Mouse (Mus musculus): ENCODE data around the gene Ugt1a8. TPM values are rescaled to one million over a fixed set of nuclear protein-coding genes. Genes with fewer than 3 reads are reported as not detected.

The Ugt1a8 gene
- polyA plus RNA-seq (2015; fragmentation: Nextera tagmentation; extraction: Ambion mirVana): not detected in 2 replicates

DNA sequence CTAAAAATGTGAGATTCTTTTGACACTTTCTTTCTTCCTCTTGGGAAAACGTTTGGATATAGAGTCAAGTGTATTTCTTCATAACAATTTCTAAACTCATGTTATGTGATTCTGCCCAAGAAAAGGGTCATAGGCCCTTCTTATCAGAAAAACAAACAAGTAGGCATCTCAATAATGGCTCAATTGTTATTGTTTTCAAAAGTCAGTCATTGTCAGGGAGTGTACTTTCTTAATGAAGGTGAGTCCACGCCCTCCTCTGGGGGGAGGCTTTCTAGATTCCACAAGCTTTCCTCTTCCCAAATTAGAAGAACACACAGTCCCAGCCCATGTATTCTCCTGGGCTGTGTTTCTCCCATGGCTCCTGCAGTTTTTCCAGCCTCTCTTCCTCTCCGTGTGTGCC, at the start of gene Ugt1a8:
Ugt1a8 (plus strand) TSS at position 301 of the 400 bp plus-strand sequence.

DNA sequence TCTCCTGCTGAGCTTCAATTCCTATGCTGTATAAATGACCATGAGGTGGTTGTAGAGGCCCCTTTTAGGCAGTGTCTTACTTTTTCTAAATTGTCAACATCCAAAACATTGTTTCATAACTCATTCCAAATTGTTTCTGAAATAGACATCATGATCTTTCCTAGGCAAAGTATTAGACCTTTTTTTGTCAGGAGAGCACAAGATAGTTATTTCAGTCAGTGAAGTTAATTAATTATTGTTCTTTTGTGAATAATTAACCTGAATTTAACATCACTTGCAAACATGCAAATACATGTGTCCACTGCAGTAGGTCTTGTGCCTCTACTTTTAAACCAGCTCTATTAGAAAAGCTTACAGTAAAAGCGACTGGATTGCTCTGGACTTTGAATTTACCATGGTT, 32.5 kb upstream of the Ugt1a8 start, which contains the start of gene Ugt1a10:
Ugt1a10 (plus strand) TSS at position 301 of the 400 bp plus-strand sequence.

DNA sequence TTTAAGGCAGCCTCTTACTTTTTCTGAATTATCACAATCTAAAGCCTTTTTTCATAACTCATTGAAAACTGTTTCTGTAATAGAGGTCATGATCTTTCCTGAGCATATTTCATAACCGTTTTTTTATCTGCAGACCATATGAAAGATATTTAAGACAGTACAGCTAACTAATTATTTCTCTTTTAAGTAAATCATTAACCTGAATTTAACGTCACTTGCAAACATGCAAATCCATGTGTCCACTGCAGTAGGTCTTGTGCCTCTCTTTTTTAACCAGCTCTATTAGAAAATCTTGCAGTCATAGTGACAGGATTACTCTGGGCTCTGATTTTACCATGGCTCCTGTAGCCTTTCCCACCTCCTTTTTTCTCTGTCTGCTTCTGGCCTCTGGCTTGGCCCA, 17.1 kb upstream of the Ugt1a8 start, which contains the start of gene Ugt1a9:
Ugt1a9 (plus strand) TSS at position 306 of the 400 bp plus-strand sequence.

DNA sequence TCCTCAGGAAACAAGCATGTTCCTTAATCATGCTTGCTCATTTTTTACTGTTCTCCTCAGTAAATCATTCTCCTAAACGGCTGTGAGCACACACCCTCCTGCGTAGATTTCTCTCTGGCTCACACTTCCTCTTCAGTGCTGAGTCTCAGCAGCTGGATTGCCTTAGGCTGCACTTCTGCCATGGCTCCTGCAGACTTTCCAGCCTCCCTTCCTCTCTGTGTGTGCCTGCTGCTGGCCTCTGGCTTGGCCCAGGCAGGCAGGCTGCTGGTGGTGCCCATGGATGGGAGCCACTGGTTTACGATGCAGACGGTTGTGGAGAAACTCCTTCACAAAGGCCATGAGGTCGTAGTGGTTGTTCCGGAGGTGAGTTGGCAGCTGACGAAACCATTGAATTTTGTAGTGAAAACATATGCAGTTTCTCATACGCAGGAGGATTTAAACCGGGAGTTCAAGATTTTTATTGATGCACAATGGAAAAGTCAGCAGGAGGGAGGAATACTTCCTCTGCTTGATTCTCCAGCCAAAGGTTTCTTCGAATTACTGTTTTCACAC, 7.4 kb downstream of the Ugt1a8 start, which contains the start of gene Ugt1a7c:
Ugt1a7c (plus strand) TSS at position 122 of the 552 bp plus-strand sequence.

DNA sequence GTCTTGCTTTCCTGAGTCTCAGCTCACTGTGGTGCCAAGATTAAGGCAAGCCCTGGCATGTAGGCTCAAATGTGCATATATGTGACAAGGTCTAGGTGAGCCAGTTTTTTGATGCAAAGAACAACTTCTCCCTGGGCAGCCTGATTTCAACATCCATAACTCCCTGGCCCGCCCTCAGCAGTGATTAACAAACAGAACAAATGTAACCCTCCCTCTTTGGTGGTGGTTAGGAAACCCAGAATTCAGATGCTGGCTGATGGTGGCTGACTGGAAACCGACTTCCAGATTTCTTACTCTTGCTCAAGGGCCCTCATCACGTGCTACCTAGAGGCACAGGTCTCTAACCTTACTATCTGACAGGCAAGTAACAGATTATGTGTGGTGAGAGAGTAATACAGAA, 15.4 kb downstream of the Ugt1a8 start, which contains the start of gene Ugt1a6b:
Ugt1a6b (plus strand) TSS at position 234 of the 400 bp plus-strand sequence.

DNA sequence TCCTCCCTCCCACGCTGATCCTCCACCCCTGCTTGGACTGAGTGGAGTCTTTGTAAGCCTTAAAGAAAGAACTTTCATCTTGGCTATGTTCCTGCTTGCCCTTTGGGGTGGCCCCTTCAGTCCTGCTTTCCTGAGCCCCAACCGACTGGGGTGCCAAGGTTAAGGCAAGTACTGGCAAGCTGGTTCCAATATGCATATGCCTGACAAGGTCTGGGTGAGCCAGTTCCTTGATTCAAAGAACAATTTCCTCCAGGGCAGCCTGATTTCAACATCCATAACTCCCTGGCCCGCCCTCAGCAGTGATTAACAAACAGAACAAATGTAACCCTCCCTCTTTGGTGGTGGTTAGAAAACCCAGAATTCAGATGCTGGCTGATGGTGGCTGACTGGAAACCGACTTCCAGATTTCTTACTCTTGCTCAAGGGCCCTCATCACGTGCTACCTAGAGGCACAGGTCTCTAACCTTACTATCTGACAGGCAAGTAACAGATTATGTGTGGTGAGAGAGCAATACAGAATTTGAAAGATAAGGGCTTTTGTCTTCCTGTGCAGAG, 46.9 kb downstream of the Ugt1a8 start, which contains the start of gene Ugt1a6a:
Ugt1a6a (plus strand) TSS at position 353 of the 555 bp plus-strand sequence.

DNA sequence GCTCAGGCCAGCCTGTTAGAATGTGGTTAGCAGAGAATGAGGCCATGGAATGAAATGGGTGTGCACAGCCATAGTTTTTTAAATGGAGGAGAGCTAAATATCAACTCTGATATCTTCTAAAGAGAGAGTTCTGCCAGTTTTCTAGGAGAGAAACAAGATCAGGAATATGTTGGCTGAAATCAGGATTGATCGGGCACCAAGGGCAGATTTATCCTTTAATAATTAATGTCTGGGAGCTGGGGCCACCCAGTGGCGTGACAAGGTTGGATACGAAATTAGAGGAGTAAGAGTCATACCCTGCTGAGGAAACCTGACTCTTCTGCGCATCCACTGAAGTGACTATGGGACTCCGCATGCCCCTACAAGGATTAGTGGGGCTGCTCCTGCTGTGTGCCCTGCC, 78.1 kb downstream of the Ugt1a8 start, which contains the start of gene Ugt1a5:
Ugt1a5 (plus strand) TSS at position 302 of the 400 bp plus-strand sequence.

DNA sequence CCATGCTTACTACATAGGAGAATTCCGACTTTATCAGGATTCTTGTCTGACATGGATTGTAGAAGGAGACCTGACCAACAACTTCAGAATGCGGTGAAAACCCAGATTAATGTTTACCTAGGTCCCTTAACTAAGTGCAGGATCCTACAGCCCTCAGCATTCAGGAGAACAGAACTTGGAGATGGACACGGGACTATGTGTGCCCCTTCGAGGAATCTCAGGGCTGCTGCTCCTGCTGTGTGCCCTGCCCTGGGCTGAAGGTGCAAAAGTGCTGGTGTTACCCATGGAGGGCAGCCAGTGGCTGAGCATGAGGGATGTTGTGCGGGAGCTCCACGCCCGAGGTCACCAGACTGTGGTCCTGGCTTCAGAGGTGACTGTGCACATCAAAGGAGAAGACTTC, 112.8 kb downstream of the Ugt1a8 start, which contains the start of gene Ugt1a2:
Ugt1a2 (plus strand) TSS at position 146 of the 400 bp plus-strand sequence.

DNA sequence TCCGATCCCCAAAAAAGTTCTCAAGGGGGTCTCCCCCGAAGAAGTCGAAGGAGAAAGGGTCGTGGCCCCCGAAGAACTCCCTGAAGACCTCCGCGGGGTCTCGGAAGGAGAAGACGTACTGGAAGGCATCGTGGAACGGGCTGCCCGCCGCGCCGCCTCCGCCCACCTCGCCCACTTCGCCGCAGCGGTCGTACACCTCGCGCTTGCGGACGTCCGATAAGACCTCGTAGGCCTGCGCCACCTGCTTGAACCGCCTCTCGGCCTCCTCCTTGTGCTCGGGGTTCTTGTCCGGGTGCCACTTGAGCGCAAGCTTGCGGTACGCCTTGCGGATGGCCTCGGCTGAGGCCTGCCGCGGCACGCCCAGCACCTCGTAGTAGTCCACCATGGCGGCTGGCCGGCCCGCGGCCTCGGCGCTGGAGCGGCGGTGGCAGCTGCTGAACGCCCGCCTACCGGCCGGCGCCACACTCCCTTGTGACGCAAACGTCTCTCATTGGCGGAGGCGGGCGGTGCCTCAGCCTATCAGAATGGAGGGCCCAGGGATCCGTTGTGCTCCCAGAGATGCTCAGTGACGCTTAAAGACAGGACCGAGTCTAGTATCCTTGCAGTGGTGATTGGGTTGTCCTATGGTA, 117.8 kb downstream of the Ugt1a8 start, which contains the start of gene Dnajb3:
Dnajb3 (minus strand) TSS at position 489 of the 629 bp plus-strand sequence.

DNA sequence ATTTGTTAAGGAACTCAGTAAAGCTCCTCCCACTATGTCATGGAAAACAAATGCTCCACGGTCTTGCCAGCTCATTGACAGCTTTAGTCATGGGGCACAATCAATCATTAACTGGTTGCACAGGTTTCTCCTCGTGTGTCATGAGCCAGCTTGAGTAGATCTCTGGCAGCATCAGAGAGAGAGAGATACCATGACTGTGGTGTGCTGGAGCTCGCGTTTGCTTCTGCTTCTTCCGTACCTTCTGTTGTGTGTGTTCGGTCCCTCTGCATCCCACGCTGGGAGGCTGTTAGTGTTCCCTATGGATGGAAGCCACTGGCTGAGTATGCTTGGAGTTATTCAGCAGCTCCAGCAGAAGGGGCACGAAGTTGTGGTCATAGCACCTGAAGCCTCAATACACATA, 124.2 kb downstream of the Ugt1a8 start, which contains the start of gene Ugt1a1:
Ugt1a1 (plus strand) TSS at position 148 of the 400 bp plus-strand sequence.

DNA sequence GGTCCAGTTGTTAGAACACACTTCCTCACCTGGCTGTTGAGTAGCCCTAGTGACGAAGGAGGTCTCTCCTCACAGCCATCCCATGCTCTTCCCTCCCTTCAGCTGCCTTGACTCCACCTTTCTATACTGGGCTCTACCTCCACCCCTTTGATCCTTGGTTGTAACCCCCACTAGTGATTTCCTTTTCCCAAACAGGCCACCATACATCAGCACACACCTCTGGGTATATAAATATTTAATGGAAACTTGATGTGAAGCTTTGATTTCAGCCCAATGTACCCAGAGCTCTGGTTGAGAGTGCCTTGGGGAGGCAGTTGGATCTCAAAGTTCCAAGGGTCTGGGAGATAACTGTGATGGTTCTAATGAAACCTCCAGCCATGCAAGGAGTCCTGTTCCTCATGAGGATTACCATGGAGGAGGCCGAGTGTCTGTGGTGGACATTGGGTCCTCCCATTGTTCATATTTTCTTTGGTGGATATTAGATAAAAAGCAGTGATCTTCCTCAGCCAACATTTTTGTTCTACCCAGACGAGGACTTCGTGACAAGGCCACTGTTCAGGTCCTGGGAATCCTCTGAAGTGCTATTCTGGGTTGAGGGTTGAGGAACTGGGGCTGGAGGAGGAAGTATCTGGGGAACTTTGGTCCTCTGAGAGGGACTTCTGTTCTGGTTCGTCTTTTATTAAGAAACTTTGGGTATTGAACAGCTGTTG, 139.2 kb downstream of the Ugt1a8 start, which contains the start of gene Mroh2a:
Mroh2a (plus strand) TSS at position 317 of the 710 bp plus-strand sequence.

Other genes starting within 250 kb of the Ugt1a8 start
- gene Dgkd, start 234.5 kb upstream of the Ugt1a8 start, polyA plus RNA-seq (2015; fragmentation: Nextera tagmentation; extraction: Ambion mirVana): 13.5 and 17.5 TPM in 2 replicates
- gene Usp40, start 79.3 kb upstream of the Ugt1a8 start, polyA plus RNA-seq (2015; fragmentation: Nextera tagmentation; extraction: Ambion mirVana): 7.0 and 10.0 TPM in 2 replicates
- not detected in 2 replicates for gene Ugt1a10, start 32.4 kb upstream of the Ugt1a8 start, polyA plus RNA-seq (2015; fragmentation: Nextera tagmentation; extraction: Ambion mirVana)
- not detected in 2 replicates for gene Ugt1a9, start 17.0 kb upstream of the Ugt1a8 start, polyA plus RNA-seq (2015; fragmentation: Nextera tagmentation; extraction: Ambion mirVana)
- gene Ugt1a7c, start 7.2 kb downstream of the Ugt1a8 start, polyA plus RNA-seq (2015; fragmentation: Nextera tagmentation; extraction: Ambion mirVana): 7.3 and 9.5 TPM in 2 replicates
- 0.33 and 0.45 TPM in 2 replicates for gene Ugt1a6b, start 15.4 kb downstream of the Ugt1a8 start, polyA plus RNA-seq (2015; fragmentation: Nextera tagmentation; extraction: Ambion mirVana)
- gene Ugt1a6a, start 47.0 kb downstream of the Ugt1a8 start, polyA plus RNA-seq (2015; fragmentation: Nextera tagmentation; extraction: Ambion mirVana): 3.0 and 5.0 TPM in 2 replicates
- 0.11 TPM in 1 of 2 replicates, not detected in the other for gene Ugt1a5, start 78.2 kb downstream of the Ugt1a8 start, polyA plus RNA-seq (2015; fragmentation: Nextera tagmentation; extraction: Ambion mirVana)
- 0.05 and 0.40 TPM in 2 replicates for gene Ugt1a2, start 112.8 kb downstream of the Ugt1a8 start, polyA plus RNA-seq (2015; fragmentation: Nextera tagmentation; extraction: Ambion mirVana)
- 13.2 and 15.6 TPM in 2 replicates for gene Dnajb3, start 118.0 kb downstream of the Ugt1a8 start, polyA plus RNA-seq (2015; fragmentation: Nextera tagmentation; extraction: Ambion mirVana)
- 0.25 and 0.57 TPM in 2 replicates for gene Ugt1a1, start 124.1 kb downstream of the Ugt1a8 start, polyA plus RNA-seq (2015; fragmentation: Nextera tagmentation; extraction: Ambion mirVana)
- gene Mroh2a, start 139.2 kb downstream of the Ugt1a8 start, polyA plus RNA-seq (2015; fragmentation: Nextera tagmentation; extraction: Ambion mirVana): 0.69 and 0.73 TPM in 2 replicates
- gene Hjurp, start 189.8 kb downstream of the Ugt1a8 start, polyA plus RNA-seq (2015; fragmentation: Nextera tagmentation; extraction: Ambion mirVana): 76.6 and 78.0 TPM in 2 replicates
- not detected in 2 replicates for gene Trpm8, start 189.8 kb downstream of the Ugt1a8 start, polyA plus RNA-seq (2015; fragmentation: Nextera tagmentation; extraction: Ambion mirVana)

Measured in spleen, postnatal 0 days (tissue).